Mouse (Mus musculus) ES-E14 (cell line): ENCODE measurements around the gene Abca13. TPM values are rescaled to one million over a fixed set of nuclear protein-coding genes. Genes with fewer than 3 reads are reported as not detected.
A peak's percentile ranks its signal among the peaks of the same experiment; 100 is the strongest.
"Not testable (repeated sequence)": the region's sequence is repeated elsewhere in the genome, so short reads cannot be mapped to it uniquely, and the experiment has no call there.

Experiments
- DNase-seq: peaks from one replicate; pipeline ENCODE4 v3.0.0-alpha.2; 2013; ENCODE audit warnings: low read depth, low spot score
- H3K27ac ChIP-seq: 2 replicates; pipeline ENCODE4 v1.5.1; 2012; ENCODE audit warnings: low read depth, mild to moderate bottlenecking, low read length, moderate library complexity, mixed read lengths; ENCODE audit not compliant: poor library complexity, insufficient read depth, severe bottlenecking
- H3K36me3 ChIP-seq: 2 replicates; pipeline ENCODE4 v1.6.1; 2012; ENCODE audit warnings: mild to moderate bottlenecking, low read length, moderate library complexity, mixed read lengths; ENCODE audit not compliant: control insufficient read depth, poor library complexity, insufficient read depth, severe bottlenecking
- H3K4me1 ChIP-seq, 2 experiments: fragments of 150-350 bp in 1 of 2; sonication (generic) in 1 of 2; 2 replicates each; pipeline ENCODE4 v1.6.1; 2012; ENCODE audit warnings: low read length in 2 of 2, mild to moderate bottlenecking in 1 of 2, mixed read lengths in 1 of 2; ENCODE audit not compliant: control insufficient read depth in 2 of 2, insufficient read depth in 2 of 2, poor library complexity in 1 of 2
- H3K4me3 ChIP-seq, 2 experiments: fragments of 150-350 bp in 1 of 2; sonication (generic) in 1 of 2; 2 replicates each; pipeline ENCODE4 v1.5.1; 2012; ENCODE audit warnings: low read length in 2 of 2, low read depth in 1 of 2, mild to moderate bottlenecking in 1 of 2, mixed read lengths in 1 of 2; ENCODE audit not compliant: insufficient read depth in 1 of 2, poor library complexity in 1 of 2, severe bottlenecking in 1 of 2
- H3K9ac ChIP-seq: 2 replicates; pipeline ENCODE4 v1.6.1; 2012; ENCODE audit warnings: low read depth, mild to moderate bottlenecking, low read length, mixed read lengths; ENCODE audit not compliant: poor library complexity, insufficient read depth, severe bottlenecking
- H3K9me3 ChIP-seq: fragments of 150-350 bp; sonication (generic); 2 replicates; pipeline ENCODE4 v1.6.1; 2012; ENCODE audit warnings: low read depth, mild to moderate bottlenecking, low read length; ENCODE audit not compliant: control insufficient read depth, insufficient read depth
- CHD2 ChIP-seq: IDR thresholded peaks from 2 replicates; pipeline ENCODE4 v1.6.1; 2014; ENCODE audit warnings: mild to moderate bottlenecking, low read depth, low read length, inconsistent platforms
- HCFC1 ChIP-seq: IDR thresholded peaks from 2 replicates; pipeline ENCODE4 v1.6.1; 2012; ENCODE audit warnings: low read length, inconsistent platforms, borderline replicate concordance; ENCODE audit not compliant: insufficient read depth
- MAFK ChIP-seq: IDR thresholded peaks from 2 replicates; pipeline ENCODE4 v1.6.1; 2014; ENCODE audit warnings: mild to moderate bottlenecking, low read depth, low read length, inconsistent platforms; ENCODE audit not compliant: insufficient read depth
- ZC3H11A ChIP-seq: IDR thresholded peaks from 2 replicates; pipeline ENCODE4 v1.6.1; 2012; ENCODE audit warnings: low read depth, mild to moderate bottlenecking, inconsistent platforms, low read length, borderline replicate concordance
- ZNF384 ChIP-seq: IDR thresholded peaks from 2 replicates; pipeline ENCODE4 v1.6.1; 2012; ENCODE audit warnings: low read depth, low read length, inconsistent platforms
- in situ Hi-C, 2 experiments: fragments of 600-800 bp; cut with MboI; formaldehyde crosslinking; loops; one replicate each; pipeline ENCODE4 v1.15.1; 2025; ENCODE audit warnings: low sequenced_read_pairs in 2 of 2, inconsistent platforms in 1 of 2; ENCODE audit not compliant: unreplicated experiment in 2 of 2
- total RNA-seq: library from RNA; depleted of rRNA; stranded (reverse); fragments of 300-350 nt; gene quantifications from 2 replicates; pipeline ENCODE4 v1.2.3, GENCODE M21; 2012; rRNA removed

Abca13 gene
- 0.42 and 0.62 TPM in 2 replicates for total RNA-seq

- H3K4me3 ChIP-seq: no peak within 1 kb of the TSS
- in situ Hi-C loops: no loop called here
- H3K9me3 ChIP-seq: no peaks in the 10 kb centered on the region
- H3K4me1 ChIP-seq: no peaks in the 10 kb centered on the region
- no peaks in the 10 kb centered on the region for H3K36me3 ChIP-seq
- TF ChIP-seq ZC3H11A (no peak), HCFC1 (no peak), MAFK (no peak), ZNF384 (no peak), CHD2 (no peak)
- no peak within 1 kb of the TSS for H3K9ac ChIP-seq
- DNase-seq: no peak
- no peak within 1 kb of the TSS for H3K27ac ChIP-seq
Measured at GRCm38 (mm10) chr11:9191555-9192131, at the start of gene Abca13. Gene Abca13, plus strand, starts transcription at chr11:9191942.

DNA sequence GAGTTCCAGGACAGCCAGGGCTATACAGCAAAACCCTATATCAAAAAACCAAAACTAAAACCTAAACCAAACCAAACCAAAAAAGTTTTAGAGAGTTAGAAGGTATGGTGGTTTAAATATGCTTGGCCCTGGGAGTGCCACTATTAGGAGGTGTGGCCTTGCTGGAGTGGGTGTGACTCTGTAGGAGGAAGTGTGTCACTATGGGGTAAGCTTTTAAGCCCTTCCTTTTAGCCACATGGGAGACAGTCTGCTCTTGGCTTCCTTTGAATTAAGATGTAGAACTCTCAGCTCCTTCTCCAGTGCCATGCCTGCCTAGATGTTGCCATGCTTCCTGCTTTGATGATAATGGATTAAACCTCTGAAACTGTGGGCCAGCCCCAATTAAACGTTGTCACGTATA, 46.6 kb upstream of the Abca13 start:
- TF ChIP-seq MAFK: no peak
- Histone ChIP-seq H3K4me3 (no peak overlapping the region), H3K27ac (no peak overlapping the region), H3K4me1 (no peaks in the 10 kb centered on the region), H3K9ac (no peak overlapping the region), H3K36me3 (no peaks in the 10 kb centered on the region), H3K9me3 (no peaks in the 10 kb centered on the region)
- in situ Hi-C loops: loop anchor here (25.0 kb wide), 1 partner anchor 708 kb away; no protein-coding TSS in a partner anchor
- DNase-seq: no peak

DNA sequence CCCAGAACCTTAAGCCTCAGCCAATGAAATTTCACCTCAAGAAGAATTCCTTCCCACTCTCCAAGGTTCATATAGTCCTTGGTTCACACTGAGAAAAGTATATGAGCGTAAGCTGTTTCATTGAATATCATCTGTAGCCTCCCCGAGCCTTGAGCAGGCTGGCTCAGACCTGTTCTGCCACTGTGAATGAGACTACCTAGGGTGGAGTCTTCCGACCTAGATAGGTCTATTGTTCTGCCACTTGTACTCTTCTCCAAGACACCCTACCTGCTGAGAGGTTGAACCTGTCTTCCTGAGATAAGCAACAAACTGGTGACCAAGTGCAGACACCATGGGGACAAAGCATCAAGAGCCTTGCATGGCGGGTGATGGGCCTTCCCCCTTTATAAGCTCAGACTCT, 45.6 kb upstream of the Abca13 start:
- in situ Hi-C loops: loop anchor here (25.0 kb wide), 1 partner anchor 709 kb away; no protein-coding TSS in a partner anchor
- Histone ChIP-seq H3K4me1 (no peaks in the 10 kb centered on the region), H3K9ac (no peak overlapping the region), H3K9me3 (no peaks in the 10 kb centered on the region), H3K27ac (no peak overlapping the region), H3K36me3 (no peaks in the 10 kb centered on the region), H3K4me3 (no peak overlapping the region)
- TF ChIP-seq ZNF384 (no peak), CHD2 (no peak), MAFK (no peak), HCFC1 (no peak), ZC3H11A (no peak)
- no peak for DNase-seq

DNA sequence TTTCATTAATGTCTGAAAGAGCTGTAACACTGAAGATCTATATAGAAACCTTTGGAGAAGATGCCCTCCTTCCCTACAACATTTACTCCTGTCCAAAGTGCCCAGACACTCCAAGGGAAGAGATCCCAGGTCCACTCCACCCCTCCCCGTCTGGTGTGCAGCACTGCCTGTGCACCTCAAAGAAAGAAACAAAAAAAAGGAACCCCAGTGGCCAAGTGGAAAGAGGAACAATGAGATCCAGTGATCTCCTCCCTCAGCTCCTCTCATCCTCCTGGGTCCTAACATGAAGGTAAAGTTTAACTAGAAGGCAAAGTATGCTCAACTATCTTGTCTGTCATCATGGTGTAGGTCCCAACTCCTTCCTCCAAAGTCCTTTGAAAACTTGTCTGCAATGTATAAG, 45.1 kb upstream of the Abca13 start:
- H3K9me3 ChIP-seq: no peaks in the 10 kb centered on the region
- no peaks in the 10 kb centered on the region for H3K36me3 ChIP-seq
- H3K27ac ChIP-seq: no peak overlapping the region
- DNase-seq: no peak
- no peak overlapping the region for H3K4me3 ChIP-seq
- in situ Hi-C loops: loop anchor here (25.0 kb wide), 1 partner anchor 709 kb away; no protein-coding TSS in a partner anchor
- H3K9ac ChIP-seq: no peak overlapping the region
- H3K4me1 ChIP-seq: no peaks in the 10 kb centered on the region
- TF ChIP-seq MAFK (no peak), ZNF384 (no peak), HCFC1 (no peak), CHD2 (no peak), ZC3H11A (no peak)

GRCm38 (mm10) chr11:9148206-9148605, 43.5 kb upstream of the Abca13 start:
- no peaks in the 10 kb centered on the region for H3K9me3 ChIP-seq
- no peaks in the 10 kb centered on the region for H3K4me1 ChIP-seq
- no peak overlapping the region for H3K27ac ChIP-seq
- TF ChIP-seq CHD2: no peak
- in situ Hi-C loops: loop anchor here (25.0 kb wide), 1 partner anchor 711 kb away; no protein-coding TSS in a partner anchor
- H3K9ac ChIP-seq: no peak overlapping the region
- H3K36me3 ChIP-seq: no peaks in the 10 kb centered on the region
- no peak overlapping the region for H3K4me3 ChIP-seq
- DNase-seq: no peak

DNA sequence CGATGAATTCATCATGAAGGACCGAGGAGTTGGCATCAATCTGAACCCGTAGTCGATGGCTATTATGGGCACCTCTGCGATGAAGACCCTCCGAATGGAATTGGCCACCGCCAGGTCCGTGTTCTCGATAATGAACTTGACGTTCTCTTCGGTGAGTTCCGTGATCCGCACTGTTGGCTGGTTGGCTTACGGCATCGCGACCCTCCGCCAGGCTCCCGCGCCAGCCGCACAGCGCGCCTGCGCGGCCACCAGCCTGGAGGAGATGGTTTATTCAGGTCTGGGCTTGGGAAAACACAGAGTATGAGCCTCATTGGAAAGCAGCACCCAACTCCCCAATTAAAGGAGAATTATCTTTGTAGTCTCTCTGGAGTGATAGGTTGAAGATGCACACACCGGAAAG, 41.3 kb upstream of the Abca13 start:
- H3K4me1 ChIP-seq, DNase-seq, in situ Hi-C loops, H3K9ac ChIP-seq, H3K9me3 ChIP-seq, H3K27ac ChIP-seq, H3K36me3 ChIP-seq: not testable (repeated sequence)
- 0 out of 4 replicates have a peak overlapping the region, but pooled peaks have one; percentile 20 to 23 for H3K4me3 ChIP-seq
